Mouse (Mus musculus): ENCODE measurements at regions not wholly inside any gene's neighbourhood (a gene's known extent, or its start where the extent isn't known, plus 50 kb on each side); places are given as distances from the start of the nearest gene placed in this dataset.

DNA sequence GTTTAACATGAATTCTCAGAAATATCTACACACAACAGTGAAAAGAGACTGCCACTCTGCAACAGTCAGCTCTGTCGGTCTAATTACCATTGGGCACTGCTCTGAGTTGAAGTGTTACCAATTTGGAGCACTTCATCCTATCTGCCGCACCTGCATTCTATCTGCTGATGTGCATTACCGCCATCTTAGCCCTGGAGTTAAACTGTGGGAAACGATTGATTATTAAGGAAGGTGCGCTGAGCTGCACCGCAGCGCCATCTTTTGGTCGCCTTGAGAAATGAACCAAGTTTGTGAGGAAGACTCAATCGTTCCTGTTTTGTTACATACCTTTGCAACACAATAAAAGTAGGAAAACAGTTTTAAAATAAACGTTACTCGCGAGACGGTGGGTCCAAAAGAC, 110.5 kb downstream of the Rergl start:
- DNase-seq (ENCODE audit: low read depth, low spot score) = peak; percentile 38
- Histone ChIP-seq H3K27me3 (ENCODE audit: control insufficient read depth in 1 of 2, insufficient read depth in 2 of 2, low read length in 2 of 2) (no peaks in the 10 kb centered on the region), H3K9ac (ENCODE audit: control insufficient read depth, low read depth, low read length, poor library complexity, severe bottlenecking) (no peak overlapping the region), H3K79me2 (ENCODE audit: control insufficient read depth, insufficient read depth, low read length, poor library complexity) (no peaks in the 10 kb centered on the region), H3K9me3 (replicated peaks; ENCODE audit: insufficient read depth, low read length) (no peaks in the 10 kb centered on the region), H3K4me1 (ENCODE audit: control insufficient read depth in 1 of 2, insufficient read depth in 2 of 2, low read length in 2 of 2) (no peaks in the 10 kb centered on the region), H3K4me3 (ENCODE audit: control insufficient read depth in 1 of 2, insufficient read depth in 1 of 2, low read depth in 2 of 2, low read length in 2 of 2) (no peak overlapping the region), H3K36me3 (ENCODE audit: control insufficient read depth in 1 of 2, insufficient read depth in 2 of 2, low read length in 2 of 2) (no peaks in the 10 kb centered on the region), H3K27ac (ENCODE audit: control insufficient read depth, low read depth, low read length) (no peak overlapping the region)
- TF ChIP-seq TCF12 (IDR thresholded peaks at IDR 0.05; ENCODE audit: low read depth, low read length) (no peak), SMC3 (IDR thresholded peaks at IDR 0.05; ENCODE audit: low read depth, low read length) (peak; percentile 20; the same call in 1 of the 2 replicates), RAD21 (IDR thresholded peaks at IDR 0.05; ENCODE audit: low read depth, low read length) (peak; percentile 49), CTCF (IDR thresholded peaks at IDR 0.05 in 2 of 3, conservative IDR thresholded peaks at IDR 0.05 in 1 of 3; ENCODE audit: control insufficient read depth in 1 of 3, insufficient read depth in 1 of 3, low read depth in 2 of 3, low read length in 3 of 3, poor library complexity in 1 of 3, severe bottlenecking in 1 of 3) (peak; percentile 25 to 67 (median 47); a peak in 5 of 6 replicates)

- no peaks in the 10 kb centered on the region for H3K27me3 ChIP-seq (ENCODE audit: control insufficient read depth in 1 of 2, insufficient read depth in 2 of 2, low read length in 2 of 2)
- DNase-seq (ENCODE audit: low read depth, low spot score) = no peak
These were observed 150.8 kb downstream of the Rergl start for GRCm38 (mm10) chr6:139350939-139351338.

GRCm38 (mm10) chr6:139325226-139325625, 176.6 kb downstream of the Rergl start:
- TF ChIP-seq E2F4 (IDR thresholded peaks at IDR 0.05; ENCODE audit: borderline replicate concordance, low read depth, low read length) (no peak), MYB (IDR thresholded peaks at IDR 0.05; ENCODE audit: low read depth, low read length) (no peak), MAFK (IDR thresholded peaks at IDR 0.05; ENCODE audit: borderline replicate concordance, low read depth, low read length) (no peak), MEF2A (IDR thresholded peaks at IDR 0.05; ENCODE audit: extremely low read depth, insufficient replicate concordance, low read depth, low read length, poor library complexity, severe bottlenecking) (no peak), RAD21 (IDR thresholded peaks at IDR 0.05; ENCODE audit: low read depth, low read length) (no peak), USF1 (IDR thresholded peaks at IDR 0.05; ENCODE audit: low read depth, low read length) (no peak), POLR2A (IDR thresholded peaks at IDR 0.05; ENCODE audit: control insufficient read depth in 1 of 2, insufficient read depth in 1 of 2, low read depth in 1 of 2, low read length in 2 of 2, poor library complexity in 1 of 2) (no peak), CTCF (IDR thresholded peaks at IDR 0.05 in 2 of 3, conservative IDR thresholded peaks at IDR 0.05 in 1 of 3; ENCODE audit: control insufficient read depth in 1 of 3, insufficient read depth in 1 of 3, low read depth in 2 of 3, low read length in 3 of 3, poor library complexity in 1 of 3, severe bottlenecking in 1 of 3) (no peak), MYC (IDR thresholded peaks at IDR 0.05; ENCODE audit: low read depth, low read length) (no peak), ZKSCAN1 (IDR thresholded peaks at IDR 0.05; ENCODE audit: low read depth, low read length) (no peak), USF2 (IDR thresholded peaks at IDR 0.05; ENCODE audit: borderline replicate concordance in 1 of 2, insufficient read depth in 1 of 2, low read depth in 1 of 2, low read length in 2 of 2) (no peak), ETS1 (IDR thresholded peaks at IDR 0.05; ENCODE audit: low read depth, low read length) (no peak), POLR2AphosphoS5 (IDR thresholded peaks at IDR 0.05; ENCODE audit: borderline replicate concordance, low read depth, low read length) (no peak), TBP (IDR thresholded peaks at IDR 0.05; ENCODE audit: low read depth, low read length) (no peak), BHLHE40 (IDR thresholded peaks at IDR 0.05; ENCODE audit: borderline replicate concordance, low read depth, low read length) (no peak)

More at GRCm38 (mm10) chr6:139350939-139351338, 150.8 kb downstream of the Rergl start:
- Histone ChIP-seq H3K4me3 (ENCODE audit: control insufficient read depth in 1 of 2, insufficient read depth in 1 of 2, low read depth in 2 of 2, low read length in 2 of 2) (no peak overlapping the region), H3K27ac (ENCODE audit: control insufficient read depth, low read depth, low read length) (no peak overlapping the region), H3K36me3 (ENCODE audit: control insufficient read depth in 1 of 2, insufficient read depth in 2 of 2, low read length in 2 of 2) (no peaks in the 10 kb centered on the region), H3K9me3 (replicated peaks; ENCODE audit: insufficient read depth, low read length) (no peaks in the 10 kb centered on the region), H3K79me2 (ENCODE audit: control insufficient read depth, insufficient read depth, low read length, poor library complexity) (no peaks in the 10 kb centered on the region), H3K9ac (ENCODE audit: control insufficient read depth, low read depth, low read length, poor library complexity, severe bottlenecking) (no peak overlapping the region), H3K4me1 (ENCODE audit: control insufficient read depth in 1 of 2, insufficient read depth in 2 of 2, low read length in 2 of 2) (no peaks in the 10 kb centered on the region)
- TF ChIP-seq CTCF (IDR thresholded peaks at IDR 0.05 in 2 of 3, conservative IDR thresholded peaks at IDR 0.05 in 1 of 3; ENCODE audit: control insufficient read depth in 1 of 3, insufficient read depth in 1 of 3, low read depth in 2 of 3, low read length in 3 of 3, poor library complexity in 1 of 3, severe bottlenecking in 1 of 3) (no peak), TCF12 (IDR thresholded peaks at IDR 0.05; ENCODE audit: low read depth, low read length) (no peak)

More at GRCm38 (mm10) chr6:139325226-139325625, 176.6 kb downstream of the Rergl start:
- Histone ChIP-seq H3K36me3 (ENCODE audit: control insufficient read depth in 1 of 2, insufficient read depth in 2 of 2, low read length in 2 of 2) (no peaks in the 10 kb centered on the region), H3K9me3 (replicated peaks; ENCODE audit: insufficient read depth, low read length) (no peaks in the 10 kb centered on the region), H3K27ac (ENCODE audit: control insufficient read depth, low read depth, low read length) (no peak overlapping the region), H3K27me3 (ENCODE audit: control insufficient read depth in 1 of 2, insufficient read depth in 2 of 2, low read length in 2 of 2) (no peaks in the 10 kb centered on the region), H3K79me2 (ENCODE audit: control insufficient read depth, insufficient read depth, low read length, poor library complexity) (no peaks in the 10 kb centered on the region), H3K9ac (ENCODE audit: control insufficient read depth, low read depth, low read length, poor library complexity, severe bottlenecking) (no peak overlapping the region), H3K4me1 (ENCODE audit: control insufficient read depth in 1 of 2, insufficient read depth in 2 of 2, low read length in 2 of 2) (no peaks in the 10 kb centered on the region), H3K4me3 (ENCODE audit: control insufficient read depth in 1 of 2, insufficient read depth in 1 of 2, low read depth in 2 of 2, low read length in 2 of 2) (no peak overlapping the region)
- DNase-seq (ENCODE audit: low read depth, low spot score) = no peak

All from MEL (cell line).